Mouse (Mus musculus) CD4-positive naive resting alpha-beta T cell, adult 76 days (primary cell): ENCODE results near the gene Slc17a1. TPM values are rescaled to one million over a fixed set of nuclear protein-coding genes. Genes with fewer than 3 reads are reported as not detected.

Experiments
- total RNA-seq: library from RNA; stranded (reverse); gene quantifications from one replicate; pipeline ENCODE4 v1.2.4, GENCODE M21; 2023

Gene Slc17a1
- not detected for total RNA-seq

GRCm38 (mm10) chr13:23867405-23867804, at the start of gene Slc17a1:
Gene Slc17a1 (plus strand): TSS chr13:23867750.

GRCm38 (mm10) chr13:23839308-23839707, 28.2 kb upstream of the Slc17a1 start, which contains the start of gene Slc17a3:
Gene Slc17a3 (plus strand): TSS chr13:23839434.

GRCm38 (mm10) chr13:23914376-23915167, 47.0 kb downstream of the Slc17a1 start, which contains the start of gene Slc17a4:
Gene Slc17a4 (minus strand): TSS chr13:23915009.

DNA sequence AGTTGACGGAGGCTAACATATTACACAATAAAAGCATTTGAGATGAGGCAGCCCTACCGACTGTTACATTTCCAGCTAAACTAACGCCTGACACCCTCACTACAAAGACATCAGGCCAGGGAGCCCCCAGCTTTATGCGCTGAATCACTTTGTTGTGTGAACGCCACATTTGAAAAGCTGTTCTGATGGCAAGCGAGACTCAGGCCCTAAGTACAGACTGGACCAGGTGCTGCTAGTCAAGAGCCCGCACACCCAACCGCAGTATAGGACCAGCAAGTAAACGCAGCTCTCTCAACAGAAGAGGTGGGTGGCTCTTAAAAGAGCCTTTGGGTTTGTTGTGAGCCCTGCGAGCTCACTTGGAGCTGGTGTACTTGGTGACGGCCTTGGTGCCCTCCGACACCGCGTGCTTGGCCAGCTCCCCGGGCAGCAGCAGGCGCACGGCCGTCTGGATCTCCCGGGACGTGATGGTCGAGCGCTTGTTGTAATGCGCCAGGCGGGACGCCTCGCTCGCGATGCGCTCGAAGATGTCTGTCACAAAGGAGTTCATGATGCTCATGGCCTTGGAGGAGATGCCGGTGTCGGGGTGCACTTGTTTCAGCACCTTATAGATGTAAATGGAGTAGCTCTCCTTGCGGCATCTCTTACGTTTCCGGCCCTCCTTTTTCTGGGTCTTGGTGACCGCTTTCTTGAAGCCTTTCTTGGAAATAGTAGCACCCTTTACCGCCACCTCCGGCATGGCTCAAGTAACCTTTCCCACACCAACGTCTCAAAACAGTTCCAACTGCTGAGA, 66.1 kb downstream of the Slc17a1 start, which contains the start of gene Hist1h2ba:
Gene Hist1h2ba (minus strand): TSS at position 736 of the 790 bp plus-strand sequence.

GRCm38 (mm10) chr13:23934211-23934520, 66.6 kb downstream of the Slc17a1 start, which contains the start of gene Hist1h2aa:
Gene Hist1h2aa (plus strand): TSS chr13:23934462.

Other genes starting within 250 kb of the Slc17a1 start
- 8.4 TPM for gene Hist1h2be, start 246.6 kb upstream of the Slc17a1 start, total RNA-seq
- 82.2 TPM for gene Hist1h1e, start 245.2 kb upstream of the Slc17a1 start, total RNA-seq
- 3.4 TPM for gene Hist1h2ac, start 183.8 kb upstream of the Slc17a1 start, total RNA-seq
- gene Hist1h2bc, start 183.6 kb upstream of the Slc17a1 start, total RNA-seq: 5.1 TPM
- gene Hist1h1t, start 171.9 kb upstream of the Slc17a1 start, total RNA-seq: not detected
- gene Hist1h4c, start 169.3 kb upstream of the Slc17a1 start, total RNA-seq: 75.4 TPM
- gene Hfe, start 156.9 kb upstream of the Slc17a1 start, total RNA-seq: 1.5 TPM
- gene Hist1h1c, start 128.9 kb upstream of the Slc17a1 start, total RNA-seq: 504 TPM
- 5.8 TPM for gene Hist1h3c, start 122.1 kb upstream of the Slc17a1 start, total RNA-seq
- 23.9 TPM for gene Hist1h2bb, start 121.0 kb upstream of the Slc17a1 start, total RNA-seq
- 30.2 TPM for gene Hist1h2ab, start 116.6 kb upstream of the Slc17a1 start, total RNA-seq
- 33.8 TPM for gene Hist1h3b, start 115.5 kb upstream of the Slc17a1 start, total RNA-seq
- gene Hist1h4b, start 110.7 kb upstream of the Slc17a1 start, total RNA-seq: 27.7 TPM
- gene Hist1h4a, start 106.5 kb upstream of the Slc17a1 start, total RNA-seq: 63.7 TPM
- gene Hist1h3a, start 105.4 kb upstream of the Slc17a1 start, total RNA-seq: 96.6 TPM
- 18.2 TPM for gene Hist1h1a, start 104.1 kb upstream of the Slc17a1 start, total RNA-seq
- gene Trim38, start 97.8 kb upstream of the Slc17a1 start, total RNA-seq: not detected
- not detected for gene Slc17a2, start 60.8 kb upstream of the Slc17a1 start, total RNA-seq
- gene Slc17a3, start 28.3 kb upstream of the Slc17a1 start, total RNA-seq: not detected
- gene Slc17a4, start 47.3 kb downstream of the Slc17a1 start, total RNA-seq: not detected
- gene Hist1h2ba, start 66.4 kb downstream of the Slc17a1 start, total RNA-seq: not detected
- gene Hist1h2aa, start 66.7 kb downstream of the Slc17a1 start, total RNA-seq: not detected
- not detected for gene Scgn, start 123.5 kb downstream of the Slc17a1 start, total RNA-seq